Mouse (Mus musculus): Measurements from ENCODE around the gene Tm7sf3. TPM values are rescaled to one million over a fixed set of nuclear protein-coding genes. Genes with fewer than 3 reads are reported as not detected.

The Tm7sf3 gene
- 26.2 and 28.9 TPM in 2 replicates for polyA plus RNA-seq (2014; fragmentation: Nextera tagmentation; extraction: Ambion mirVana)

GRCm38 (mm10) chr6:146642276-146643183 is at the start of gene Tm7sf3, which contains the start of gene Med21:
TSS of gene Tm7sf3 (minus strand) at chr6:146642824.
TSS of gene Med21 (plus strand) at chr6:146642547.
- ATAC-seq (ENCODE audit: low FRiP score) (peak; percentile 97), DNase-seq (ENCODE audit: low spot score, missing footprints) (peak; percentile 99)
- Histone ChIP-seq H3K27me3 (ENCODE audit: control insufficient read depth, insufficient read depth, low read length) (no peaks in the 10 kb centered on the region), H3K9me3 (ENCODE audit: control insufficient read depth, low read length) (no peaks in the 10 kb centered on the region), H3K36me3 (ENCODE audit: control insufficient read depth, insufficient read depth, low read length) (no peaks in the 10 kb centered on the region), H3K4me3 (ENCODE audit: low read depth, low read length) (peak within 1 kb of the TSS; percentile 77), H3K4me2 (peak within 1 kb of the TSS; percentile 82), H3K9ac (ENCODE audit: low read length) (peak within 1 kb of the TSS; percentile 95), H3K27ac (ENCODE audit: low read depth, low read length) (peak within 1 kb of the TSS; percentile 69; the same call in 1 of the 2 replicates), H3K4me1 (ENCODE audit: control insufficient read depth, insufficient read depth, low read length) (peaks cover 7% of the 10 kb centered on the region)
- WGBS: 1% methylated on average over 60 of the region's 60 CpGs

DNA sequence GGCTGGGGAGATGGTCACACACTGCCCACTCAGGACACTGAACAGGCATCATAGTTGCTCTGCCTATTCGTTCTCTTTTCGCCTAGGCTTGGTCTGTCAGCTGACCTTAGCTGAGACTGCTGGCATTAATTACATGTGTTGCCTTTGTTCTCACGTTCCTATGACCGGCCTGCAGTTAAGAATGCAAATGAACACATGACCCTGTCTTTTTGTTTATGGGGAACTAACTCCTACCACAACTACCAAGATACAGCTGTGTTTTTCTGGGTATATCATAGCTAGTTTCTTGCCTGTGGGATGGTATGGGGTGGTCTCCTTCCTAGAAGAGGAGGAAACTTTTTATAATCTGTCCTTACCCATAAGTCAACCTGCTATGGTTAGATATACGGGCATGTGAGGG is 46.2 kb upstream of the Tm7sf3 start:
- H3K4me1 ChIP-seq (ENCODE audit: control insufficient read depth, insufficient read depth, low read length): no peaks in the 10 kb centered on the region
- no peak overlapping the region for H3K27ac ChIP-seq (ENCODE audit: low read depth, low read length)
- DNase-seq (ENCODE audit: low spot score, missing footprints) (no peak), ATAC-seq (ENCODE audit: low FRiP score) (no peak)
- H3K4me2 ChIP-seq: no peak overlapping the region
- no peak overlapping the region for H3K4me3 ChIP-seq (ENCODE audit: low read depth, low read length)
- no peak overlapping the region for H3K9ac ChIP-seq (ENCODE audit: low read length)
- H3K9me3 ChIP-seq (ENCODE audit: control insufficient read depth, low read length): no peaks in the 10 kb centered on the region
- 87% methylated on average over 5 of the region's 5 CpGs for WGBS
- H3K36me3 ChIP-seq (ENCODE audit: control insufficient read depth, insufficient read depth, low read length): no peaks in the 10 kb centered on the region
- no peaks in the 10 kb centered on the region for H3K27me3 ChIP-seq (ENCODE audit: control insufficient read depth, insufficient read depth, low read length)

DNA sequence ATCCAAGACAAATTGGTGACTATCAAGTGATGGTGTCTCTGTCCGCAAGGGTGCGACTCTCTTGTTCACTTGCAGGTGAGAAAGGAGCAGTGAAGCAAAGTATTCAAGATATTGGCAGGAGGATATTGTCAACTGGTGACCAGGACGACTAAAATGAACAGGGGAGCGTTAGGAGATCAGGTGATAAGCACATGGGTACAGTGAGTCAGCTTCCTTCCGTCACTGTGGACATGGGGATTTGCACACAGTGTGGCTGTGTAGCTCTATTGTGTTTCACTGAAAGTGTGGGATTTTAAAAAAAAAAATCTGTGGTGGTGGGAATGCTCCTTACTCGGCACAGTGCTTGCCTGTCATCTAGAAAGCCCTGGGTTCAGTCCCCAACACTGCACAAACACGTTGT is 45.4 kb upstream of the Tm7sf3 start:
- Histone ChIP-seq H3K9ac (ENCODE audit: low read length) (no peak overlapping the region), H3K27ac (ENCODE audit: low read depth, low read length) (no peak overlapping the region), H3K4me2 (no peak overlapping the region), H3K4me3 (ENCODE audit: low read depth, low read length) (no peak overlapping the region), H3K27me3 (ENCODE audit: control insufficient read depth, insufficient read depth, low read length) (no peaks in the 10 kb centered on the region), H3K9me3 (ENCODE audit: control insufficient read depth, low read length) (no peaks in the 10 kb centered on the region), H3K36me3 (ENCODE audit: control insufficient read depth, insufficient read depth, low read length) (no peaks in the 10 kb centered on the region), H3K4me1 (ENCODE audit: control insufficient read depth, insufficient read depth, low read length) (no peaks in the 10 kb centered on the region)
- ATAC-seq (ENCODE audit: low FRiP score) (no peak), DNase-seq (ENCODE audit: low spot score, missing footprints) (no peak)
- WGBS: 84% methylated on average over 7 of the region's 7 CpGs

DNA sequence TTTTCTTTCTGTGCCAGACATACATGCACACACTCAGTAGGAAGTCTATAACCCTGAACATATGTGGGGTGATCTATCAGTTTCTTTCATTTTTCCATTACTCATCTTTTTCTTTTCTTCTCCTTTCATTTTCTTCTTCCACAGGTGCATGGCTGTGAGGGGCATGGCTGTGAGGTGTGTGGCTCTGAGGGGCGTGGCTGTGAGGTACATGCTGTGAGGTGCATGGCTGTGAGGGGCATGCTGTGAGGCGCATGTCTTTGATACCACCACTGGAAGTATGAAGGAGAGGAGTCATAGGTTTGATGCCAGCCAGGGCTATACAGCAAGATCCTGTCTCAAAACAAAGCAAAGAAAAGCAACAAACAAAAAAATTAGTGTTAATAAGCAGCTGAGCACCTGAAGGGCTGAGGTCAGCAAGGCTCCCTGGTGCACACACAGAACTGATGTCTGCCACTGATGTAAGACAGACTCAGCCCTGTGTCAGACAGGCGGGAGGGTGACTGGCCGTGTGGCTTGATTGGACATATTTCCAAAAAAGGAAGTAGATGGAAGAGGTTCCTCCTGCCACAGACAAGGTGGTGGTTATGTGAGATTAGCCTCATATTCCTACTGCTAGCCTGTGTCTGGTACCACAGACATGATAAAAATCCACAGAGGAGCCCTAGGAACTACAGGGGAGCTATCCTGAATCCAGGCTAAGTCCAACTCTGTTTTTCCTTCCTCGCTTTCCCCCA is 44.0 kb upstream of the Tm7sf3 start:
- no peak overlapping the region for H3K4me2 ChIP-seq
- no peaks in the 10 kb centered on the region for H3K4me1 ChIP-seq (ENCODE audit: control insufficient read depth, insufficient read depth, low read length)

DNA sequence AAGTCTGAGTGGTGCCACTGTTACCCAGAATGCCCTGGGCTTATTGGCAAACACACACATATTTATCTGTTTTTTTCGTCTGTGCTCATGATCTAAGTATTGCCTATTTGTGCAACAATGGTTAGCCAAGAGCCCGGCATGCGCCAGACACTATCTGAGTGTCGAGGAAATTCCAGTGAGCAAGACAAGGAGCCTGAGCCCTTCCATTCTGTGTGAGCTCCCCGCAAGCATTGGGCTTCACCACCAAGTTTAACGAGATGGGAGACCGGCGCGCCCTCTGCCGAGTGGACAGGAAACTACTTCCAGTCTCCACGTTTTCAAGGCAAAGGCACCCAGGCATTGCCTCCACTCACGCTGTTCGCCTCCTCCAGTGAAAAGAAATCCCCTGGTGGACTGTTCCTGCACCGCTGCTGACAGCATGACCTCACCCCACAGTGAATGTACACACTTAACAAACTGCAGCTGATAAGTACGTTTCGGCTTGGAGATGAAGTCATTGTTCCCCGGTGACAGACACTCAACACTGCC is 43.2 kb upstream of the Tm7sf3 start:
- Histone ChIP-seq H3K4me1 (ENCODE audit: control insufficient read depth, insufficient read depth, low read length) (no peaks in the 10 kb centered on the region), H3K9me3 (ENCODE audit: control insufficient read depth, low read length) (no peaks in the 10 kb centered on the region), H3K27ac (ENCODE audit: low read depth, low read length) (no peak overlapping the region), H3K9ac (ENCODE audit: low read length) (no peak overlapping the region), H3K36me3 (ENCODE audit: control insufficient read depth, insufficient read depth, low read length) (no peaks in the 10 kb centered on the region), H3K4me2 (no peak overlapping the region), H3K4me3 (ENCODE audit: low read depth, low read length) (no peak overlapping the region), H3K27me3 (ENCODE audit: control insufficient read depth, insufficient read depth, low read length) (no peaks in the 10 kb centered on the region)
- no peak for DNase-seq (ENCODE audit: low spot score, missing footprints)
- WGBS: 79% methylated on average over 17 of the region's 17 CpGs
- no peak for ATAC-seq (ENCODE audit: low FRiP score)

More for the DNA sequence above, 44.0 kb upstream of the Tm7sf3 start:
- DNase-seq (ENCODE audit: low spot score, missing footprints): no peak
- ATAC-seq (ENCODE audit: low FRiP score): no peak
- Histone ChIP-seq H3K4me3 (ENCODE audit: low read depth, low read length) (no peak overlapping the region), H3K27me3 (ENCODE audit: control insufficient read depth, insufficient read depth, low read length) (no peaks in the 10 kb centered on the region), H3K36me3 (ENCODE audit: control insufficient read depth, insufficient read depth, low read length) (no peaks in the 10 kb centered on the region), H3K27ac (ENCODE audit: low read depth, low read length) (no peak overlapping the region), H3K9me3 (ENCODE audit: control insufficient read depth, low read length) (no peaks in the 10 kb centered on the region), H3K9ac (ENCODE audit: low read length) (no peak overlapping the region)
- WGBS: 84% methylated on average over 5 of the region's 5 CpGs

- 67% methylated on average over 4 of the region's 4 CpGs for WGBS
- Histone ChIP-seq H3K27me3 (ENCODE audit: control insufficient read depth, insufficient read depth, low read length) (no peaks in the 10 kb centered on the region), H3K9ac (ENCODE audit: low read length) (no peak overlapping the region), H3K4me3 (ENCODE audit: low read depth, low read length) (no peak overlapping the region), H3K27ac (ENCODE audit: low read depth, low read length) (no peak overlapping the region), H3K9me3 (ENCODE audit: control insufficient read depth, low read length) (no peaks in the 10 kb centered on the region), H3K4me1 (ENCODE audit: control insufficient read depth, insufficient read depth, low read length) (no peaks in the 10 kb centered on the region), H3K36me3 (ENCODE audit: control insufficient read depth, insufficient read depth, low read length) (no peaks in the 10 kb centered on the region), H3K4me2 (no peak overlapping the region)
- DNase-seq (ENCODE audit: low spot score, missing footprints) (no peak), ATAC-seq (ENCODE audit: low FRiP score) (no peak)
Measured at GRCm38 (mm10) chr6:146683881-146684280, 41.3 kb upstream of the Tm7sf3 start.

DNA sequence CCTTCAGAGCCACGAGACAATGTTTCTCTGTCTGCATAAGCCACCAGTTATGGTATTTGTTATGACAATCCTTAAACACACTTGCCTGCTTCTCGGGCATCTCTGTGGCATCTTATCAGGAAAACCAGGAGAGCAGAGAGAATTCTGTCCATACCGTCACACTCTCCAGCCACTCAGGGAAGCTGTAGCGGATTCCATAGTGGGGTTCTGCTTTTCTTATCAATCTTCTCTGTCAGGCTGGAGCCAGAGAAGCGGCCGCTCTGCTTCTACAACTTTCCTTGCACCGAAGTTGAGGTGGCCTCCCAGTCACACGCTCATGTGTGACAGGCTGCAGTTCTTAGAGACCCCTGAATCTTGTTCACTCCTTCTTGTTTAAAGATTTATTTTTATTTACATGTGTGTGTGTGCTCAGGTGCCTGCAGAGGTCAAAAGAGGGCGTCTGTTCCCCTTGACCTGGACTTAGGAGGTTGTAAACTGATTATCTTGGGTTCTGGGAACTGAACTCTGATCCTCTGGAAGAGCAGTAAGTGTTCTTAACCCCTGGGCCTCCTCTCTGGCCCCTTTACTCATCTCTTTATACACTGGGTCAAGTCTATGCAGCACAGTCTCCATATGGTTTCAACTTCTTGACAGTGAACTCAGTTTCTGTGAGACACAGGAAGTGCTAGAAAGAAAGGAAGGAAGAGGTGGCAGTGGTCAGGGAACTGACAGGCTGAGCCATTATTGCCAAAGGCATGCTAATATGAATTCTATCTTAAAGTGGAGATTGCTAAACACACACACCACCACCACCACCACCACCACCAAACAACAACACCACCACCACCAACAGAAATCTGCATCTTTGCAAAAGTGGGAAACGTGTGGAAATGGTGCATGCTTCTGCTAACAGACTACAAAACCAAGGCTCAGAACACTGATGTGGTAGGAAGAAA is 35.8 kb upstream of the Tm7sf3 start:
- DNase-seq (ENCODE audit: low spot score, missing footprints): no peak
- Histone ChIP-seq H3K27me3 (ENCODE audit: control insufficient read depth, insufficient read depth, low read length) (no peaks in the 10 kb centered on the region), H3K9ac (ENCODE audit: low read length) (no peak overlapping the region), H3K9me3 (ENCODE audit: control insufficient read depth, low read length) (no peaks in the 10 kb centered on the region), H3K4me3 (ENCODE audit: low read depth, low read length) (no peak overlapping the region), H3K4me1 (ENCODE audit: control insufficient read depth, insufficient read depth, low read length) (no peaks in the 10 kb centered on the region), H3K27ac (ENCODE audit: low read depth, low read length) (no peak overlapping the region), H3K4me2 (no peak overlapping the region), H3K36me3 (ENCODE audit: control insufficient read depth, insufficient read depth, low read length) (no peaks in the 10 kb centered on the region)
- ATAC-seq (ENCODE audit: low FRiP score): no peak
- 83% methylated on average over 10 of the region's 10 CpGs for WGBS

GRCm38 (mm10) chr6:146676904-146677303 is 34.3 kb upstream of the Tm7sf3 start:
- no peak for ATAC-seq (ENCODE audit: low FRiP score)
- 80% methylated on average over 10 of the region's 10 CpGs for WGBS

More at GRCm38 (mm10) chr6:146676904-146677303, 34.3 kb upstream of the Tm7sf3 start:
- Histone ChIP-seq H3K4me2 (no peak overlapping the region), H3K4me1 (ENCODE audit: control insufficient read depth, insufficient read depth, low read length) (no peaks in the 10 kb centered on the region), H3K36me3 (ENCODE audit: control insufficient read depth, insufficient read depth, low read length) (no peaks in the 10 kb centered on the region), H3K27ac (ENCODE audit: low read depth, low read length) (no peak overlapping the region), H3K9me3 (ENCODE audit: control insufficient read depth, low read length) (no peaks in the 10 kb centered on the region), H3K9ac (ENCODE audit: low read length) (no peak overlapping the region), H3K27me3 (ENCODE audit: control insufficient read depth, insufficient read depth, low read length) (no peaks in the 10 kb centered on the region), H3K4me3 (ENCODE audit: low read depth, low read length) (no peak overlapping the region)
- DNase-seq (ENCODE audit: low spot score, missing footprints): no peak
